Mouse (Mus musculus): ENCODE results near the gene Olfr39. TPM values are rescaled to one million over a fixed set of nuclear protein-coding genes. Genes with fewer than 3 reads are reported as not detected.
"Not testable (repeated sequence)": the region's sequence is repeated elsewhere in the genome, so short reads cannot be mapped to it uniquely, and the experiment has no call there.

The Olfr39 gene
- not detected for total RNA-seq (2021)

- DNase-seq: no peak
- intact Hi-C loops (cut with DNase I): no loop called here
Observed at GRCm38 (mm10) chr9:20282051-20282450, at the start of gene Olfr39. Gene Olfr39 (plus strand): TSS chr9:20282351.

GRCm38 (mm10) chr9:20236819-20237218 is 45.3 kb upstream of the Olfr39 start, which contains the start of gene Olfr872:
Gene Olfr872 (plus strand): TSS chr9:20237119.
- DNase-seq: no peak
- intact Hi-C loops (cut with DNase I): no loop called here

GRCm38 (mm10) chr9:20237378-20237777 is 44.8 kb upstream of the Olfr39 start:
- no peak for DNase-seq
- intact Hi-C loops (cut with DNase I): no loop called here

GRCm38 (mm10) chr9:20295562-20295961 is 13.4 kb downstream of the Olfr39 start:
- DNase-seq; intact Hi-C loops (cut with DNase I): not testable (repeated sequence)

GRCm38 (mm10) chr9:20298232-20298631 is 16.1 kb downstream of the Olfr39 start, which contains the start of gene Olfr873:
Gene Olfr873 (plus strand): TSS chr9:20298532.
- DNase-seq: no peak
- intact Hi-C loops (cut with DNase I): no loop called here

GRCm38 (mm10) chr9:20335994-20336393 is 53.8 kb downstream of the Olfr39 start, which contains the start of gene Olfr18:
Gene Olfr18 (minus strand): TSS chr9:20336094.
- intact Hi-C loops (cut with DNase I): no loop called here
- no peak for DNase-seq

Other genes with a start within 250 kb of the Olfr39 start
- not detected for gene Olfr867, start 224.8 kb upstream of the Olfr39 start, total RNA-seq (2021)
- gene Olfr868, start 183.7 kb upstream of the Olfr39 start, total RNA-seq (2021): not detected
- not detected for gene Olfr869, start 153.3 kb upstream of the Olfr39 start, total RNA-seq (2021)
- not detected for gene Olfr870, start 108.3 kb upstream of the Olfr39 start, total RNA-seq (2021)
- not detected for gene Olfr871, start 70.1 kb upstream of the Olfr39 start, total RNA-seq (2021)
- gene Olfr872, start 45.2 kb upstream of the Olfr39 start, total RNA-seq (2021): not detected
- not detected for gene Olfr873, start 16.2 kb downstream of the Olfr39 start, total RNA-seq (2021)
- under 1 TPM in 1 of 2 experiments, not detected in 1; 0.10 TPM for gene Olfr18, start 53.7 kb downstream of the Olfr39 start, total RNA-seq (2021)
- 10 to 100 TPM; 13.2 to 15.2 TPM for gene Zfp560, start 102.8 kb downstream of the Olfr39 start, total RNA-seq (2021)
- gene Zfp26, start 177.8 kb downstream of the Olfr39 start, total RNA-seq (2021): 10 to 100 TPM; 17.1 to 18.2 TPM
- 10 to 100 TPM; 11.6 to 11.8 TPM for gene Zfp426, start 210.4 kb downstream of the Olfr39 start, total RNA-seq (2021)
- 10 to 100 TPM; 40.1 to 48.1 TPM for gene Zfp266, start 239.1 kb downstream of the Olfr39 start, total RNA-seq (2021)

Data from heart, postnatal 10 days (tissue).